Mouse (Mus musculus) left cerebral cortex, adult 8-10 months (tissue): Measurements from ENCODE around the gene Gjc1. TPM values are rescaled to one million over a fixed set of nuclear protein-coding genes. Genes with fewer than 3 reads are reported as not detected.

Source experiments
- DNase-seq, 2 experiments: peaks; one replicate each; pipeline ENCODE4 v3.0.0; 2022; ENCODE audit warnings: low spot score in 2 of 2
- total RNA-seq, 4 experiments: library from RNA; stranded (reverse); gene quantifications; 2 replicates each; pipeline ENCODE4 v1.2.4; 2022

Gene Gjc1
- total RNA-seq, 4 experiments from 2014 or later = 3.9 to 5.5 (median 5.2) TPM

- DNase-seq = no peak
Measured at GRCm38 (mm10) chr11:102771916-102772714, 47.4 kb downstream of the Gjc1 start.

- DNase-seq = no peak
Measured at GRCm38 (mm10) chr11:102770662-102771435, 48.7 kb downstream of the Gjc1 start.

GRCm38 (mm10) chr11:102769993-102770661 is 49.4 kb downstream of the Gjc1 start:
- no peak for DNase-seq

- DNase-seq = no peak
Measured at GRCm38 (mm10) chr11:102769141-102769540, 50.4 kb downstream of the Gjc1 start.

GRCm38 (mm10) chr11:102767055-102767670 is 52.3 kb downstream of the Gjc1 start:
- no peak for DNase-seq

GRCm38 (mm10) chr11:102765416-102765815 is 54.1 kb downstream of the Gjc1 start:
- DNase-seq = no peak

GRCm38 (mm10) chr11:102763009-102763767 is 56.3 kb downstream of the Gjc1 start:
- DNase-seq = no peak

- no peak for DNase-seq
Measured at GRCm38 (mm10) chr11:102762248-102762647, 57.3 kb downstream of the Gjc1 start.

- DNase-seq = no peak
Measured at GRCm38 (mm10) chr11:102761309-102762210, 57.9 kb downstream of the Gjc1 start, which contains the start of gene Adam11. TSS of gene Adam11 (plus strand) at chr11:102761439.

GRCm38 (mm10) chr11:102760805-102761308 is 58.6 kb downstream of the Gjc1 start:
- no peak for DNase-seq

- no peak for DNase-seq
Measured at GRCm38 (mm10) chr11:102758977-102759376, 60.5 kb downstream of the Gjc1 start.

- no peak for DNase-seq
Measured at GRCm38 (mm10) chr11:102755391-102755790, 64.1 kb downstream of the Gjc1 start.

GRCm38 (mm10) chr11:102754416-102754815 is 65.1 kb downstream of the Gjc1 start:
- DNase-seq = no peak

- no peak for DNase-seq
Measured at GRCm38 (mm10) chr11:102753591-102754324, 65.7 kb downstream of the Gjc1 start.

- DNase-seq = no peak
Measured at GRCm38 (mm10) chr11:102752896-102753590, 66.5 kb downstream of the Gjc1 start.

- DNase-seq = no peak
Measured at GRCm38 (mm10) chr11:102749712-102750111, 69.8 kb downstream of the Gjc1 start.
